Mouse (Mus musculus) central nervous system, embryonic 11.5 days (tissue): ENCODE data around the gene Izumo1. TPM values are rescaled to one million over a fixed set of nuclear protein-coding genes. Genes with fewer than 3 reads are reported as not detected.

Source experiments
- polyA plus RNA-seq: library from polyadenylated mRNA; depleted of rRNA; stranded (reverse); fragments of >200 nt; gene quantifications from 2 replicates; pipeline ENCODE4 v1.2.3, GENCODE M21; 2012; rRNA removed

Gene Izumo1
- polyA plus RNA-seq: 0.20 and 0.22 TPM in 2 replicates

GRCm38 (mm10) chr7:45621443-45621842 lies at the start of gene Izumo1:
Gene Izumo1 (plus strand): TSS chr7:45621811.

GRCm38 (mm10) chr7:45617042-45617695 lies 4.4 kb upstream of the Izumo1 start, which contains the start of gene Fut1:
Gene Fut1 (plus strand): TSS chr7:45617289.

GRCm38 (mm10) chr7:45627261-45627660 lies 5.7 kb downstream of the Izumo1 start, which contains the start of gene Rasip1:
Gene Rasip1 (plus strand): TSS chr7:45627488.

GRCm38 (mm10) chr7:45639561-45640027 lies 18.0 kb downstream of the Izumo1 start, which contains the start of gene Mamstr:
Gene Mamstr (plus strand): TSS chr7:45639977.

GRCm38 (mm10) chr7:45666161-45666560 lies 44.5 kb downstream of the Izumo1 start, which contains the start of gene Fut2:
Gene Fut2 (minus strand): TSS chr7:45666394.

Other genes with a start within 250 kb of the Izumo1 start
- gene Snrnp70, start 226.1 kb upstream of the Izumo1 start, polyA plus RNA-seq: 695 and 1,491 TPM in 2 replicates
- 0.04 TPM in 1 of 2 replicates, not detected in the other for gene Kcna7, start 216.2 kb upstream of the Izumo1 start, polyA plus RNA-seq
- gene Ntf5, start 208.1 kb upstream of the Izumo1 start, polyA plus RNA-seq: 1.3 and 2.1 TPM in 2 replicates
- gene Lhb, start 201.0 kb upstream of the Izumo1 start, polyA plus RNA-seq: 0.16 TPM in 1 of 2 replicates, not detected in the other
- gene Gys1, start 187.0 kb upstream of the Izumo1 start, polyA plus RNA-seq: 19.0 and 32.3 TPM in 2 replicates
- 154 and 206 TPM in 2 replicates for gene Ruvbl2, start 183.7 kb upstream of the Izumo1 start, polyA plus RNA-seq
- 1,702 and 1,837 TPM in 2 replicates for gene Ftl1, start 161.9 kb upstream of the Izumo1 start, polyA plus RNA-seq
- gene Bax, start 154.9 kb upstream of the Izumo1 start, polyA plus RNA-seq: 146 and 199 TPM in 2 replicates
- gene Tulp2, start 139.9 kb upstream of the Izumo1 start, polyA plus RNA-seq: 0.24 and 0.80 TPM in 2 replicates
- not detected in 2 replicates for gene Gm45808, start 135.0 kb upstream of the Izumo1 start, polyA plus RNA-seq
- 3.5 and 3.9 TPM in 2 replicates for gene Dhdh, start 133.0 kb upstream of the Izumo1 start, polyA plus RNA-seq
- gene Nucb1, start 111.4 kb upstream of the Izumo1 start, polyA plus RNA-seq: 101 and 117 TPM in 2 replicates
- gene Ppp1r15a, start 95.5 kb upstream of the Izumo1 start, polyA plus RNA-seq: 14.8 and 20.2 TPM in 2 replicates
- gene Plekha4, start 95.5 kb upstream of the Izumo1 start, polyA plus RNA-seq: 1.8 and 4.0 TPM in 2 replicates
- 0.37 and 0.56 TPM in 2 replicates for gene Hsd17b14, start 66.9 kb upstream of the Izumo1 start, polyA plus RNA-seq
- gene Bcat2, start 51.7 kb upstream of the Izumo1 start, polyA plus RNA-seq: 29.4 and 42.2 TPM in 2 replicates
- gene Fgf21, start 6.3 kb upstream of the Izumo1 start, polyA plus RNA-seq: 0.07 TPM in 1 of 2 replicates, not detected in the other
- gene Fut1, start 4.5 kb upstream of the Izumo1 start, polyA plus RNA-seq: 0.01 and 0.04 TPM in 2 replicates
- 7.7 and 8.8 TPM in 2 replicates for gene Rasip1, start 5.7 kb downstream of the Izumo1 start, polyA plus RNA-seq
- gene Mamstr, start 18.2 kb downstream of the Izumo1 start, polyA plus RNA-seq: 2.8 and 5.1 TPM in 2 replicates
- gene Fut2, start 44.6 kb downstream of the Izumo1 start, polyA plus RNA-seq: 0.02 and 0.15 TPM in 2 replicates
- gene Ntn5, start 62.2 kb downstream of the Izumo1 start, polyA plus RNA-seq: 0.64 and 0.94 TPM in 2 replicates
- 1.3 and 2.3 TPM in 2 replicates for gene Sec1, start 72.6 kb downstream of the Izumo1 start, polyA plus RNA-seq
- gene Car11, start 78.0 kb downstream of the Izumo1 start, polyA plus RNA-seq: 22.0 and 26.1 TPM in 2 replicates
- 7.3 and 9.1 TPM in 2 replicates for gene Dbp, start 83.3 kb downstream of the Izumo1 start, polyA plus RNA-seq
- 1,250 and 1,262 TPM in 2 replicates for gene Rpl18, start 93.6 kb downstream of the Izumo1 start, polyA plus RNA-seq
- 25.3 and 27.1 TPM in 2 replicates for gene Sphk2, start 96.2 kb downstream of the Izumo1 start, polyA plus RNA-seq
- 1.3 and 1.6 TPM in 2 replicates for gene Fam83e, start 99.4 kb downstream of the Izumo1 start, polyA plus RNA-seq
- not detected in 2 replicates for gene Spaca4, start 104.0 kb downstream of the Izumo1 start, polyA plus RNA-seq
- 85.6 and 107 TPM in 2 replicates for gene Lmtk3, start 161.9 kb downstream of the Izumo1 start, polyA plus RNA-seq
- gene Sult2b1, start 162.9 kb downstream of the Izumo1 start, polyA plus RNA-seq: 0.56 and 0.88 TPM in 2 replicates
- gene Cyth2, start 192.8 kb downstream of the Izumo1 start, polyA plus RNA-seq: 155 and 323 TPM in 2 replicates
- gene Kcnj14, start 203.0 kb downstream of the Izumo1 start, polyA plus RNA-seq: 1.2 and 1.3 TPM in 2 replicates
- 28.4 and 31.1 TPM in 2 replicates for gene Grwd1, start 209.1 kb downstream of the Izumo1 start, polyA plus RNA-seq